Mouse (Mus musculus) intestine, embryonic 14.5 days (tissue): Measurements from ENCODE around the gene Adgrl3. TPM values are rescaled to one million over a fixed set of nuclear protein-coding genes. Genes with fewer than 3 reads are reported as not detected.

Experiments used
- ATAC-seq: fragments of 200-750 bp; cut with Nextera tagmentation; replicated peaks from 2 replicates; pipeline ENCODE4 v1.8.0; 2017; ENCODE audit warnings: low read depth, moderate number of reproducible peaks, moderate TSS enrichment, moderate library complexity; ENCODE audit not compliant: low FRiP score, low TSS enrichment
- DNase-seq: peaks from one replicate; pipeline ENCODE4 v3.0.0-alpha.2; 2018; ENCODE audit warnings: low spot score
- H3K27ac ChIP-seq: fragments of 300-500 bp; sonication (generic); 2 replicates; pipeline ENCODE4 v1.5.1; 2014; ENCODE audit warnings: low read depth, mild to moderate bottlenecking, control low read depth
- H3K27me3 ChIP-seq: fragments of 300-500 bp; sonication (generic); replicated peaks from 2 replicates; pipeline ENCODE4 v1.6.1; 2014; ENCODE audit warnings: low read length, control low read depth; ENCODE audit not compliant: control insufficient read depth, insufficient read depth
- H3K36me3 ChIP-seq: fragments of 300-500 bp; sonication (generic); 2 replicates; pipeline ENCODE4 v1.6.1; 2014; ENCODE audit warnings: low read length, control low read depth; ENCODE audit not compliant: control insufficient read depth, insufficient read depth
- H3K4me1 ChIP-seq: fragments of 300-500 bp; sonication (generic); replicated peaks from 2 replicates; pipeline ENCODE4 v1.6.1; 2014; ENCODE audit warnings: low read length, control low read depth, mixed read lengths; ENCODE audit not compliant: control insufficient read depth, insufficient read depth
- H3K4me2 ChIP-seq: fragments of 300-500 bp; sonication (generic); 2 replicates; pipeline ENCODE4 v1.6.1; 2014; ENCODE audit warnings: low read length
- H3K4me3 ChIP-seq: fragments of 300-500 bp; sonication (generic); 2 replicates; pipeline ENCODE4 v1.5.1; 2014; ENCODE audit warnings: low read depth, low read length, control low read depth, mixed read lengths
- H3K9ac ChIP-seq: fragments of 300-500 bp; sonication (generic); 2 replicates; pipeline ENCODE4 v1.6.1; 2014; ENCODE audit warnings: mild to moderate bottlenecking, low read length
- H3K9me3 ChIP-seq: fragments of 300-500 bp; sonication (generic); 2 replicates; pipeline ENCODE4 v1.6.1; 2016; ENCODE audit warnings: low read length, control low read depth; ENCODE audit not compliant: control insufficient read depth
- WGBS: fragments of 180-500 bp; shearing (Covaris S2); extraction: QIAGEN DNeasy Blood & Tissue Kit; methylation state at CpG from one replicate; pipeline ENCODE4 v1.1.7; 2014; 5-methylcytosine and 5-hydroxymethylcytosine counted together
- polyA plus RNA-seq: library from polyadenylated mRNA; unstranded; fragments of >200 nt; fragmentation: Nextera tagmentation; extraction: Ambion mirVana; gene quantifications from 2 replicates; pipeline ENCODE4 v1.2.1, GENCODE M21; 2014

Adgrl3 gene
- polyA plus RNA-seq, 1 experiment from 2014 or later, result 13.5 TPM

GRCm38 (mm10) chr5:81738286-81739032 lies 718.5 kb downstream of the Adgrl3 start:
- Histone ChIP-seq H3K36me3 (no peaks in the 10 kb centered on the region), H3K4me3 (no peak overlapping the region), H3K4me1 (no peaks in the 10 kb centered on the region), H3K4me2 (no peak overlapping the region), H3K27ac (no peak overlapping the region), H3K9me3 (no peaks in the 10 kb centered on the region), H3K27me3 (no peaks in the 10 kb centered on the region), H3K9ac (no peak overlapping the region)
- DNase-seq (no peak), ATAC-seq (no peak)
- 75% methylated on average over 3 of the region's 3 CpGs for WGBS

DNA sequence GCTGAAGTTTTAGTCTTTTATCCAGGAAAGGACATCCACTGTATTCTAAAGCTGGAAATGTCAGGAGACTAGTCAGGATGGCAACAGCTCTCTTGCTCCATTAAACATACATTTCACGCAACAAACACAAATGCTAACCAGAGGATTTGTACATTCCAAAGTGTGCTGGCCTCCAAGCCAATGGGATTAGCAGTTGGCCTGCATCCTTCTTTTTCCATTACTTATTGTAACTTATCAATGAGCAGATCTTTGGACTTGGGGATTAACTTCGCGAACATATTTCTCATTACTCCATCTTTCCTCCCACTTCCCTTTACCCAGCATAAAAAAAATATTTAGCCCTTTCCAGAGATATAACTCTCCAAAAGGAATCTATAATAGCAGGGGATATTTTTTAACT lies 732.5 kb downstream of the Adgrl3 start:
- no peaks in the 10 kb centered on the region for H3K36me3 ChIP-seq
- H3K27me3 ChIP-seq, result no peaks in the 10 kb centered on the region
- no peaks in the 10 kb centered on the region for H3K4me1 ChIP-seq
- no peak overlapping the region for H3K4me3 ChIP-seq
- no peak overlapping the region for H3K4me2 ChIP-seq
- no peaks in the 10 kb centered on the region for H3K9me3 ChIP-seq
- ATAC-seq, result no peak
- DNase-seq, result no peak
- no peak overlapping the region for H3K27ac ChIP-seq
- 90% methylated on average over 3 of the region's 3 CpGs for WGBS
- H3K9ac ChIP-seq, result no peak overlapping the region

GRCm38 (mm10) chr5:81755711-81756110 lies 735.8 kb downstream of the Adgrl3 start:
- Histone ChIP-seq H3K9ac (no peak overlapping the region), H3K27me3 (no peaks in the 10 kb centered on the region), H3K4me2 (no peak overlapping the region), H3K4me1 (no peaks in the 10 kb centered on the region), H3K36me3 (no peaks in the 10 kb centered on the region), H3K9me3 (no peaks in the 10 kb centered on the region), H3K27ac (no peak overlapping the region), H3K4me3 (no peak overlapping the region)
- ATAC-seq, result no peak
- DNase-seq, result no peak
- 85% methylated on average over 2 of the region's 2 CpGs for WGBS

DNA sequence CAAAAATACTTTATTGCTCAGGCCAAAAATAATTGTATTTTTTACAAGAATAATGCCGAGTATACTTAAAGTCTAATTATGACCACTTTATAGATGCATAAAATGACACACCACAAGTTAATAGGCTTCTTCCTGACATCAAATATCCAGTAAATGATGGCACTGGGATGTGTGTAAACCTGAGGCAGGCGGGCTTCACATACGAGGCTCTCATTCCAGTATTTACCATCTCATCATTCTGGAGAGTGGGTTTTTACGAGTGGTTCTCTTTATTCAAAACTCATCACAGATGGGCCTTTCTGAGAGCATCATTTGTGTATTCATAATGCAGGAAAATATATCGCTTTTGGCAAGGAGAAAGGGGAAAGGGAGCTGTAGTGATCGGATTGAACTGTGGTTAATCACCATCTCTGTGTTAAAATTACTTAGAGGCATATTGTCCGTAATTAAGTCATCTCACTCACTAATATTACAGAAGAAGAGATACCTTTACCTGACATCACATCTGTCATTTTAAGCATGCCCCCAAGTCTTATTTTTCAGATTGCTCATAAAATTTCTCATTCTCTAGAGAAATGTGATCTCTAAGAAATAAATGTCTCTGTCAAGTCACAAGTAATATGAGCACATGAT lies 737.3 kb downstream of the Adgrl3 start:
- no peaks in the 10 kb centered on the region for H3K4me1 ChIP-seq
- no peaks in the 10 kb centered on the region for H3K36me3 ChIP-seq
- no peak overlapping the region for H3K27ac ChIP-seq
- DNase-seq, result no peak
- H3K4me2 ChIP-seq, result no peak overlapping the region
- no peaks in the 10 kb centered on the region for H3K27me3 ChIP-seq
- no peaks in the 10 kb centered on the region for H3K9me3 ChIP-seq
- H3K9ac ChIP-seq, result no peak overlapping the region
- ATAC-seq, result no peak
- 83% methylated on average over 7 of the region's 7 CpGs for WGBS
- no peak overlapping the region for H3K4me3 ChIP-seq

- ATAC-seq (no peak), DNase-seq (no peak)
- Histone ChIP-seq H3K9me3 (no peaks in the 10 kb centered on the region), H3K27me3 (no peaks in the 10 kb centered on the region), H3K4me2 (no peak overlapping the region), H3K27ac (no peak overlapping the region), H3K4me3 (no peak overlapping the region), H3K36me3 (no peaks in the 10 kb centered on the region), H3K4me1 (0 out of 2 replicates have a peak, but pooled peaks cover 3% of the 10 kb centered on the region), H3K9ac (no peak overlapping the region)
- WGBS, result 69% methylated on average over 5 of the region's 5 CpGs
Observed at GRCm38 (mm10) chr5:81776234-81776633, 756.3 kb downstream of the Adgrl3 start.

DNA sequence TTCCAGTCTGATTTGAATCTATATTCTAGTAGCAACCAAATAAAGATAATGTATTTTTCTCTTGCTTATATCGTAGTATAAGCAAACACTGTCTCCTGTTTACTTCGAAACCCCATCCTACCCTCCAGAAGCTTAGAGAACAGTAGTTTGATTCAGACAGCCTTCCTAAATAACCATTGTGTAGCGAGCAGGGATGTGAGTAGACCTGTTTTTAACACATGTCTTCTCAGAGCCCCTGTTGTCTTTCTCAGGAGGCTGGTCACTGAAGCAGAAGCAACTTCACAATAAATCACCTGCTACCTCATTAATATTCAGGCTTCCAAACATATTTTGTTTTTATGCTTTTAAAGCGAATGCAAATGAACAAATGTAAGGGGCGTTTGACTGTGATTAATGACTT lies 756.8 kb downstream of the Adgrl3 start:
- no peak for DNase-seq
- ATAC-seq, result no peak
- H3K4me2 ChIP-seq, result no peak overlapping the region
- 73% methylated on average over 5 of the region's 5 CpGs for WGBS
- H3K9ac ChIP-seq, result no peak overlapping the region
- H3K4me3 ChIP-seq, result no peak overlapping the region
- no peaks in the 10 kb centered on the region for H3K36me3 ChIP-seq
- H3K27ac ChIP-seq, result no peak overlapping the region
- H3K27me3 ChIP-seq, result no peaks in the 10 kb centered on the region
- H3K4me1 ChIP-seq, result 0 out of 2 replicates have a peak, but pooled peaks cover 3% of the 10 kb centered on the region
- no peaks in the 10 kb centered on the region for H3K9me3 ChIP-seq

GRCm38 (mm10) chr5:81784770-81785169 lies 764.8 kb downstream of the Adgrl3 start:
- Histone ChIP-seq H3K4me3 (no peak overlapping the region), H3K4me2 (no peak overlapping the region), H3K36me3 (no peaks in the 10 kb centered on the region), H3K4me1 (0 out of 2 replicates have a peak, but pooled peaks cover 3% of the 10 kb centered on the region), H3K9ac (no peak overlapping the region), H3K27ac (no peak overlapping the region), H3K9me3 (no peaks in the 10 kb centered on the region), H3K27me3 (no peaks in the 10 kb centered on the region)
- DNase-seq (no peak), ATAC-seq (no peak)
- WGBS, result 20% methylated on average over 8 of the region's 8 CpGs

DNA sequence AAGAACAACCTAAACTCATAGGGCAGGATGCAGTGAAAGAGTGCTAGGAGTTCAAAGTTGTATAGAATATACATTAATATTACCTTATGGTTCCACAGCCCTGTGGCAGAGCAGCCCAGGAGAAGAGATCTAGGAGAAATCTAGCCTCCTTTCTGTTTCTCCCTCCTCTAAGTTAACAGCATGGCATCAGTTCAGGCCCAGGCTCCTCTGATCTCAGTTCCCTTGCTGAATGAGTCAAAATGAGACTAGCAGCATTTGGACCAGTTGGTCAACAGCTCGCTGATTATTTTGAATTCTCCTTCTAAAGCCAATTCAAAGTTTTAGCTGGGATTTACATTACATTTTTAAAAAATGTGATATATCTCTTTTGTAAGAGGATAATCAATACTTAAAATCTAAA lies 770.8 kb downstream of the Adgrl3 start:
- H3K4me3 ChIP-seq, result no peak overlapping the region
- H3K36me3 ChIP-seq, result no peaks in the 10 kb centered on the region
- H3K9me3 ChIP-seq, result no peaks in the 10 kb centered on the region
- H3K27ac ChIP-seq, result no peak overlapping the region
- DNase-seq, result no peak
- no peak overlapping the region for H3K9ac ChIP-seq
- ATAC-seq, result no peak
- 69% methylated on average over 1 of the region's 1 CpGs for WGBS
- H3K4me2 ChIP-seq, result no peak overlapping the region
- no peaks in the 10 kb centered on the region for H3K27me3 ChIP-seq
- no peaks in the 10 kb centered on the region for H3K4me1 ChIP-seq

GRCm38 (mm10) chr5:81794125-81794524 lies 774.2 kb downstream of the Adgrl3 start:
- Histone ChIP-seq H3K27ac (no peak overlapping the region), H3K9me3 (no peaks in the 10 kb centered on the region), H3K4me2 (no peak overlapping the region), H3K36me3 (no peaks in the 10 kb centered on the region), H3K4me1 (no peaks in the 10 kb centered on the region), H3K27me3 (no peaks in the 10 kb centered on the region), H3K9ac (no peak overlapping the region), H3K4me3 (no peak overlapping the region)
- 94% methylated on average over 9 of the region's 9 CpGs for WGBS
- ATAC-seq, result no peak
- no peak for DNase-seq
